Mouse (Mus musculus): Measurements from ENCODE around the gene Nfatc3. TPM values are rescaled to one million over a fixed set of nuclear protein-coding genes. Genes with fewer than 3 reads are reported as not detected.

Nfatc3 gene
- total RNA-seq, 2 experiments from 2014 or later, result 18.4 to 22.0 TPM

DNA sequence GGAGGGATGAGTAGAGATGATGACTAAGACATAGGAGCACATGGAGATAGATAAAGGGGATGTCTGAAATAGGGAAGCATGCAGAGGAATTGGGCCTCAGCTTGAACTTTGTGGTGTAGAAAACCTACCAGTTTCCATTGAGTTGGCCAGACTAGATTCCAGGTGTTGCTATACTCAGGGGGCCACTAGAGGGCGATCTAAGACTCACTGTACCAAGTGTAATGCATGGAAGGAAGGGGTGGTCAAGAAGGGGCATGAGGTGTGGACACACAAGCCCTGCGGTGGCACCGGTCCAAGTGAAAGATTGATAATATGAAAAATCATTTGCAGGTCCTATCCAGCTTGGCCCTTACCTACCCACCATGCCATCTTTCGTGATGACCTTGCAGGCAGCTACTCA lies 106.8 kb downstream of the Nfatc3 start:
- DNase-seq, result peak; percentile 57
- intact Hi-C loops (cut with DNase I; ENCODE audit: low total_unique reads), result no loop called here

DNA sequence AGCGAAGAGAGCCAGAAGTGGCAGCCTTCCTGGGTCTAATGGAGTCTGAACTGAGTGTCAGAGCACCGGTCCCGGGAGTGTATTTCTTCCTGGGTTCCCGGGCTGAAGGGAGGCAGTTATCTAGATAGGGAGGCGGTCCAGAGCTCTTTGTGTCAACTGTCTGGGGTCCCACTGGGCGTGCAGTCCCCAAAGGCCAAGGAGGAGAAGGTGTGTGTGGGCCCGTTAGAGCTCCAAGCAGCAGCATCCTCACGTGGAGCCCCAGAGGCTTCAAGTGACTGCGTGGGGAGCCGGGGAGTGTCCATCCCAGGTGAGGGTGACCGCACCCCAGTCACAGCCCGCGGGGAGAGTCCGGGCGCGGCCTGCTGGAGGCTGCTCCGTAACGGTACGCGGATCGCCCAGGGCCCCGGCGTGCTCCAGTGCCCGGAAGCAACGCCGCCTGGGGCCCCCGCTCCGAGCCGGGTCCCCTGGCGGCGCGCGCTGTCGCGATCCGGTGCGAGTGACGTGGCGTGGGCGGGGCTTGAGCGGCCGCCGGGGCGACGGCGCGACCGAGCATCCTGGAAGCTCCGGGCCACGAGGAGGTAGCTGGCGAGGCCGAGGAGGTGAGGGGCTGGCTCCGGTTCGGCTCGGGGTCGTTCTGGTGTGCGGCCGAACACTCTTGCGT lies 109.8 kb downstream of the Nfatc3 start, which contains the start of gene Slc7a6:
TSS of gene Slc7a6 (plus strand) at position 502 of the 661 bp plus-strand sequence.
- intact Hi-C loops (cut with DNase I; ENCODE audit: low total_unique reads), result no loop called here
- DNase-seq, result peak; percentile 80

DNA sequence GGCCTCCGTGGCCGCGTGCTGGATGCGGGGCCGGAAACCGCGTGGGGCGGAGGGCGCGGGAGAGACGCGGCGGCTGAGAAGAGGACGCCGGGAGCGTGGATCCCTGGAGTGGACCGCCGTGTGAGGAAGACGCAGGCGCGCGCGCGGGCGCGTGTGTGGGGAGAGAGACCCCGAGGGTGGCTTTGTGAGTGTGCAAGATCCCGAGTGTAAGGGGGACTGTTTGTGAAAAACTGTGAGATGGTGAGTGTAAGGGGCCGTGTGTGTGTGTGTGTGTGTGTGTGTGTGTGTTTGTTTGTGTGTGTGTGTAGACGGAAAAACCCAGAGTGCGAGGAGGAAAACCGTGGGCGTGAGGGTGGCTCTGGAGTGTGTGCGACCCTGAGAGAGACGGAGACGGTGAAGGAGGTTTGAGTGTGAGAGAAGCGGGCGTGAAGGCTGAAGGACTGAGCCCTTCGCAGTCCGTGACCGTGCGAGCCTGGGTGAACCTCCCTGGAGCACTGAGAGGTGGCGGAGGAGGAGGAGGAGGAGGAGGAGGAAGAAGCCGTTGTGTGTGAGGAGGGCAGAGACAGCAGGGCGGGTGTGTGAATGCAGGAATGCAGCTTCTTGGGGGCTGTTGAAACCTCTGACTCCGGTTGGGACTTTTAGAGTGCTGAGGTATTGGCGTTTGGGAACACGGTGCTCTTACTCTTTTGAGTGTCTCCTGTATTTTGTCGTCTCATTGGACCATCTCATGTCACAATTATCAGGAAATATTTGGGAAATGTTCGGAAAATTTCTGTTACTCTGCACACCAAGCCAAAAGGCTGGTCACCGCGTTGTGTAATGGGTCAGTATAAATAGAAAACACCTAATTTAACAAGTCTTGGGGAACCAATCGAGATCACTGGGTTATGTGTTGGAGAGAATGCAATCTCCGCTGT lies 110.6 kb downstream of the Nfatc3 start:
- intact Hi-C loops (cut with DNase I; ENCODE audit: low total_unique reads), result no loop called here
- peak; percentile 23 for DNase-seq

DNA sequence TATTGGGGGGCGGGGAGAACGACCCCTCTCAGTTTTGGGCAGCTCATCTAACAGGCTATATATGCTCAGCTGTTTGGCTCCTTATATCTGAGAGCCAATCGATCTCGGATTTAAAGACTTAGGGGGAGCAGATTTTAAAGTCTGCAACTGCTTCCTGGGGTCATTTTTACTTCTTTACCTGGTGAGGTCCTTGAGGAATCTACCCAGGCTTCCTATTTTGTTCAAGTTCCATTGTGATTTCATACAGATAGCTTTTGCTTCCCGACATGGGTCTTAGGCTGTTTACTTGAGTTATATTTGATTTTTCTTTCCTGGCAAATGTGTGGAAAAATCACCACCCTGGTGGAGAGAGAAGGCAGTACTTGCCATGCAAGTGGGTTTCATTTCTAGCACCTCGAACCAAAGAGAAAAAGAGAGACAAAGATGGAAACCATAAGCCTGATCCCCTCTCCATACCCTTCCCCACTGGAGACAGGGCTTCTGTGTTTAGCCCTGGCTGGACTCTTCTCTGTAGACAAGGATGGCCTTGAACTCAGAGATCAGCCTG lies 111.4 kb downstream of the Nfatc3 start:
- DNase-seq, result no peak
- intact Hi-C loops (cut with DNase I; ENCODE audit: low total_unique reads), result no loop called here

DNA sequence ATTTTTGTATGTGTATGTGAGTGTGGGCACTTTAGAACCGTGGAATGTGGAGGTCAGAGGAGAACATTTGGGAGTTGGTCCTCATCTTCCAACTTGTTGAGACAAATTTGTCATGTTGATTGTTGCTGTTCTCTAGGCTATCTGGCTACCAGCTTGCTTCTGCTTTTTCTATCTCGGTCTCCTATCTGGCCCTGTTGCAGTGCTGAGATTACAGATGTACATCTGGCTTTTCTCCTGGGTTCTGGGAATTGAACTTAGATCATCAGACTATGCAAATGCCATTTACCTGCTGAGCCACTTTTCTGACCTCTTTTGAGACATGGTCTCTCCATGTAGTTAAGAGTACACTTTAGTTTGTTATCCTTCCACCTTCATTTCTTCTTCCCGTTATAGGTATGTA lies 114.9 kb downstream of the Nfatc3 start:
- intact Hi-C loops (cut with DNase I; ENCODE audit: low total_unique reads), result no loop called here
- no peak for DNase-seq

DNA sequence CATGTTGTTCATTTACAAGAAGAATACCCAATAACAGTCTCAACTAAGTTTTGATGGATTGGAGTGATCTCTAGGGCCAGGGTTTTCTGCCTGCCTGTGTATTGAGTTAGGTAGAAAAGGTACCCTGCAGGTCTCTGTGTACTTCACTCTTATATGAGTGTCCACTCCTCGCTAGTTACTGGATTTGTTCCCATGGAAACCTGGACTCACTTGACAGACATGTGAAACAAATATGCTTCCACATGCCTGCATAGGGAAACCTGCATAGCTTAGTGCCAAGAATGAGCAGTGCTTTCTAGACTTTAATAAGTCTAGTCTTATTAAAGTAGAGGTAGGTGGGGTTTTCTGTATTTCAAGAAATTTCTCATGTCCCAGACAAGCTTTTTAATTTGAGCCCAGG lies 118.3 kb downstream of the Nfatc3 start:
- intact Hi-C loops (cut with DNase I; ENCODE audit: low total_unique reads), result no loop called here

DNA sequence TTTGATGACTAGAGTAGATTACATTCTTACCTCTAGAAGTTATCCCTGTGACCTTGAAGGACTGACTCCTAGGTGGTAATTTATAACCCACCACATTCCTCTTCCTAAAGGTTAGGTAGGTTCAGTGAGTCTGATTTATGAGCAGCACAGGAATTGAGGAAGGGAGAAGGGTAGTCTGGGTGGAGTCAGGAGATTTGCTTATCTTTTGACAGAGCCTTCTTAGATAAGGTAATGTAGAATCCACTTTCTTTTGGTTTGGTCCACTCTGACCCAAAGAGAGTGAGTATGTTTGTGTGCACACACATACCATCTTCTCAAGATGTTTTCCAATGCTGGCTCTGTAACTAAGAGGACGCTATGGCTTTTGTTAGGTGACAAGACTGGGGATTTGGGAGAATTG lies 119.0 kb downstream of the Nfatc3 start:
- intact Hi-C loops (cut with DNase I; ENCODE audit: low total_unique reads), result no loop called here
- no peak for DNase-seq

More for the DNA sequence above, 118.3 kb downstream of the Nfatc3 start:
- DNase-seq, result no peak

DNA sequence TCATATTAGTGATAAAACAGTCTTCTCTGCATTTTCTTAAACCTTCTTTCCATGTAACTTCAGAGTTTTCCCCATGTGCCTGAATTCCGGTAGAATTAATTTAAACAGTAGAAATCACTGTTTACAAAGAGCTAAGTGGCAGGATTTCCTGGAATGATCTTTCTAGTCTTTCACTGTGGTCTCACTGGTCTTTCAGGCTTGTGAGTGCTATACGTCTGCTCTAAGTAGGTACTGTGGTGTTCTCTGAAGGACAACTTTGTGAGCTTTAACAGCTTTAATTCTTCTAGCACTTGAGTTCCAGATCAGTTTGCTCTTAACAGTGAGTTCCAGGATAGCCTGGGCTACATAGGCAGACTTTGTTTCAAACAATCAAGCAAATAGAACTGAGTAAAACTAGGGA lies 119.8 kb downstream of the Nfatc3 start:
- intact Hi-C loops (cut with DNase I; ENCODE audit: low total_unique reads), result no loop called here
- no peak for DNase-seq

Other genes starting within 250 kb of the Nfatc3 start
- gene Ranbp10, start 231.5 kb upstream of the Nfatc3 start, total RNA-seq (2021), result 10 to 100 TPM; 20.1 to 20.2 TPM
- not detected for gene Tsnaxip1, start 231.1 kb upstream of the Nfatc3 start, total RNA-seq (2021)
- 1 to 10 TPM; 1.9 to 3.9 TPM for gene Cenpt, start 205.6 kb upstream of the Nfatc3 start, total RNA-seq (2021)
- 10 to 100 TPM; 19.6 to 22.7 TPM for gene Thap11, start 203.7 kb upstream of the Nfatc3 start, total RNA-seq (2021)
- gene Nutf2, start 198.3 kb upstream of the Nfatc3 start, total RNA-seq (2021), result 10 to 100 TPM; 63.8 to 66.0 TPM
- gene Edc4, start 178.0 kb upstream of the Nfatc3 start, total RNA-seq (2021), result 10 to 100 TPM; 21.1 to 21.5 TPM
- gene Nrn1l, start 165.3 kb upstream of the Nfatc3 start, total RNA-seq (2021), result under 1 TPM in 1 of 2 experiments, not detected in 1; 0.69 TPM
- 10 to 100 TPM; 12.8 to 13.8 TPM for gene Pskh1, start 158.4 kb upstream of the Nfatc3 start, total RNA-seq (2021)
- not detected for gene Ctrl, start 125.0 kb upstream of the Nfatc3 start, total RNA-seq (2021)
- gene Psmb10, start 120.4 kb upstream of the Nfatc3 start, total RNA-seq (2021), result 10 to 100 TPM; 19.3 to 20.9 TPM
- gene Lcat, start 115.5 kb upstream of the Nfatc3 start, total RNA-seq (2021), result under 1 TPM; 0.21 to 0.29 TPM
- 10 to 100 TPM; 12.1 to 19.1 TPM for gene Slc12a4, start 92.7 kb upstream of the Nfatc3 start, total RNA-seq (2021)
- not detected for gene Dpep3, start 79.4 kb upstream of the Nfatc3 start, total RNA-seq (2021)
- gene Dus2, start 67.5 kb upstream of the Nfatc3 start, total RNA-seq (2021), result 10 to 100 TPM in 1 of 2 experiments, 1 to 10 TPM in 1; 9.4 to 10.4 TPM
- not detected for gene Dpep2nb, start 52.9 kb upstream of the Nfatc3 start, total RNA-seq (2021)
- gene Ddx28, start 47.0 kb upstream of the Nfatc3 start, total RNA-seq (2021), result 1 to 10 TPM; 9.5 to 9.7 TPM
- gene Esrp2, start 78.1 kb downstream of the Nfatc3 start, total RNA-seq (2021), result not detected
- gene Pla2g15, start 91.6 kb downstream of the Nfatc3 start, total RNA-seq (2021), result 1 to 10 TPM; 4.5 to 5.0 TPM
- gene Slc7a6, start 110.0 kb downstream of the Nfatc3 start, total RNA-seq (2021), result 1 to 10 TPM; 6.1 to 7.0 TPM
- gene Slc7a6os, start 152.1 kb downstream of the Nfatc3 start, total RNA-seq (2021), result 10 to 100 TPM in 1 of 2 experiments, 1 to 10 TPM in 1; 8.5 to 10.6 TPM
- gene Prmt7, start 152.1 kb downstream of the Nfatc3 start, total RNA-seq (2021), result 10 to 100 TPM; 21.5 to 23.9 TPM